Mouse (Mus musculus) neural tube, embryonic 11.5 days (tissue): Measurements from ENCODE around the gene Rasl11b. TPM values are rescaled to one million over a fixed set of nuclear protein-coding genes. Genes with fewer than 3 reads are reported as not detected.
A peak's percentile ranks its signal among the peaks of the same experiment; 100 is the strongest.

Experiments used
- ATAC-seq: fragments of 200-750 bp; cut with Nextera tagmentation; 2 replicates; pipeline ENCODE4 v1.8.0; 2017; ENCODE audit warnings: moderate number of reproducible peaks, mild to moderate bottlenecking, moderate TSS enrichment, moderate library complexity; ENCODE audit not compliant: insufficient read depth, low FRiP score, low TSS enrichment
- DNase-seq: peaks from one replicate; pipeline ENCODE4 v3.0.0-alpha.2; 2015; ENCODE audit warnings: low spot score
- H3K27ac ChIP-seq: fragments of 300-500 bp; sonication (generic); 2 replicates; pipeline ENCODE4 v1.5.1; 2014; ENCODE audit warnings: low read depth, mild to moderate bottlenecking, low read length
- H3K27me3 ChIP-seq: fragments of 300-500 bp; sonication (generic); 2 replicates; pipeline ENCODE4 v1.6.1; 2014; ENCODE audit warnings: mild to moderate bottlenecking, low read length, mixed read lengths; ENCODE audit not compliant: control insufficient read depth, insufficient read depth
- H3K36me3 ChIP-seq: fragments of 300-500 bp; sonication (generic); 2 replicates; pipeline ENCODE4 v1.6.1; 2014; ENCODE audit warnings: mild to moderate bottlenecking, low read length, moderate library complexity, mixed read lengths; ENCODE audit not compliant: control insufficient read depth, insufficient read depth
- H3K4me1 ChIP-seq: fragments of 300-500 bp; sonication (generic); 2 replicates; pipeline ENCODE4 v1.6.1; 2014; ENCODE audit warnings: low read length, mixed read lengths; ENCODE audit not compliant: control insufficient read depth, insufficient read depth
- H3K4me2 ChIP-seq: fragments of 300-500 bp; sonication (generic); 2 replicates; pipeline ENCODE4 v1.6.1; 2014; ENCODE audit warnings: low read depth, mild to moderate bottlenecking, moderate library complexity
- H3K4me3 ChIP-seq: fragments of 300-500 bp; sonication (generic); 2 replicates; pipeline ENCODE4 v1.5.1; 2014; ENCODE audit warnings: low read depth, low read length
- H3K9ac ChIP-seq: fragments of 300-500 bp; sonication (generic); 2 replicates; pipeline ENCODE4 v1.6.1; 2014; ENCODE audit warnings: mild to moderate bottlenecking, low read length
- H3K9me3 ChIP-seq: fragments of 300-500 bp; sonication (generic); 2 replicates; pipeline ENCODE4 v1.6.1; 2016; ENCODE audit warnings: low read length; ENCODE audit not compliant: control insufficient read depth
- WGBS: fragments of 180-500 bp; shearing (Covaris S2); extraction: QIAGEN DNeasy Blood & Tissue Kit; methylation state at CpG from one replicate; pipeline ENCODE4 v1.1.7; 2014; 5-methylcytosine and 5-hydroxymethylcytosine counted together
- polyA plus RNA-seq: library from polyadenylated mRNA; unstranded; fragments of >200 nt; fragmentation: Nextera tagmentation; extraction: Ambion mirVana; gene quantifications from 2 replicates; pipeline ENCODE4 v1.2.1, GENCODE M21; 2014

Gene Rasl11b
- polyA plus RNA-seq, 1 experiment from 2014 or later = 38.7 TPM

DNA sequence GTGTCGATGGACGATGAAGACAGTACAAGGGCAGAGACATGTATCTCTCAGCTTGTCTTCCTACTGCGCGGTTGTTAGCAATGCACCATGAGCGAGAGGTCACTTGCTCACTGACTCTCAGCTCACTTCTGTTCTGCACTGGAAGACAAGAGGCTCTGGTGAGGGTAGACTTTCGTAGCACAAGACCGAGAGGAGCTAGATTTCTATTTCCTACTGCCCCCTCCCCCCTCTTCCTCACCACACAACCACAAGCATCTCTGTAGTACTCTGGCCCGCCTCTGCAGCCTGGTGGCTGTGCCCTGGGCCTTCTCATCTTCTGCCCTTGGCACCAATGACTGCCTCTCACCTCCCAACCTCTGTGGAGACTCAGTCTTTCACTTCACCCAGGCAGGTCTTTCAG is 5.4 kb downstream of the Rasl11b start:
- Histone ChIP-seq H3K9me3 (0 out of 2 replicates have a peak, but pooled peaks cover 2% of the 10 kb centered on the region), H3K27ac (no peak overlapping the region), H3K4me1 (peaks cover 19% of the 10 kb centered on the region), H3K4me3 (no peak overlapping the region), H3K4me2 (no peak overlapping the region), H3K9ac (no peak overlapping the region), H3K36me3 (peaks cover 14% of the 10 kb centered on the region), H3K27me3 (no peaks in the 10 kb centered on the region)
- ATAC-seq (no peak), DNase-seq (no peak)
- WGBS = 89% methylated on average over 8 of the region's 8 CpGs

DNA sequence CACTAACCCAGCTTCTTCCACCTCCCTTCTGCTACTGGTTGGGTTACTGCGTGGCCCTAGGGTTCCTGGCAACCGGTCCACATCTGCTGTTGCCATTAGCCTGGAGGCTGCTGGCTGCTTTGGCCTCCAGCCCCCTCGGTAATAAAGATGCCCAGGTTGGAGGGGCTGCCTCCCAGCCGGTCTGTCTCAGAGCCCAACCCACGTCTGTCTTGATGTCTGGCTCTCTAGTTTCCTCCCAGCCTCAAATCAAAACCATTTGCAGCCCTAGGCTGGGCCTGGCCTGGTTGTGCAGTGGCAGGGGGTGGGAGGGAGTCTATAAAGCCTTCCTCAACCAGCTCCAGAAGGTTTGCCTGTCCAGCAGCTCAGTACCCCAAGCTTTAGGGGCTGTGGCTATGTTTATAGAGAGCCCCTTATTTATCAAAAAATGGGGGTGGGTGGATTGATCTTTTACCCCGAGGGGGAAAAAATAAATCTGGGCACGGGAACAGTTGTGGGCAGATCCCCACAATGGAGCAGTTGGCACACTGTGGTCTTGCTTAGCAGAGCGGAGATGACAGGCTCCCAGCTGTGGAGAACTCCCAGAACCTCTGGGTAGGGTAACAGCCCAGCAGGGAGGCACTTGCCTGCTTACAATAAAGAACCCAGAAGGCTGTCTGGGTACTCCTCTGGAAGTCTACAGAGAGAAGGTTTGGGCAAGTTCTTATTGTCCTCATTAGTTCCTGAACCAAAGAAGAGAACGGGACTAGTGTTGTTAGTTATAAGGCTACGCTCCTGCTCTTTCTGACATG is 6.7 kb downstream of the Rasl11b start:
- Histone ChIP-seq H3K9me3 (0 out of 2 replicates have a peak, but pooled peaks cover 2% of the 10 kb centered on the region), H3K36me3 (peaks cover 14% of the 10 kb centered on the region), H3K27me3 (no peaks in the 10 kb centered on the region), H3K4me1 (peaks cover 19% of the 10 kb centered on the region), H3K9ac (no peak overlapping the region), H3K27ac (no peak overlapping the region), H3K4me2 (no peak overlapping the region), H3K4me3 (no peak overlapping the region)
- DNase-seq (peak; percentile 33), ATAC-seq (no peak)
- 43% methylated on average over 10 of the region's 10 CpGs for WGBS

DNA sequence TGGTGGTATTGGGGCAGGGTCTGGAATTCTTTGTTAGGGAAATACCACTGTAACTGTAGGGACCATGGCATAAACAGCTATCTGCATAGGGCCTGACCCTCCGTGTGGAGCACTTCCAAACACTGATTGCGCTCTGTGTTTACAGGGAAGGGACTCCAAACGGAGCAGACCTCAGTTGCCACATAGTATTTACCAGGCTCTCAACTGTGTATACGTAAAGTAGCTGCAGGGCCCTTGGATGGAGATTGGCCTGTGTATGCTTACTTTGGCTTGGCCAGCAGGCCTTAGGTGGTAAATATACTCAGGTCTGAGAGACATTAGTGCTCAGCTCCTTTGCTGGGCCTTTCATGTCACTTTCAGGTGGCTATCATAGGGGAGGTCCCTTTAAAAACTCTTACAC is 7.4 kb downstream of the Rasl11b start:
- no peak overlapping the region for H3K4me2 ChIP-seq
- no peak overlapping the region for H3K4me3 ChIP-seq
- peaks cover 18% of the 10 kb centered on the region for H3K4me1 ChIP-seq
- H3K27me3 ChIP-seq = no peaks in the 10 kb centered on the region
- no peak overlapping the region for H3K9ac ChIP-seq
- no peak overlapping the region for H3K27ac ChIP-seq
- 88% methylated on average over 4 of the region's 4 CpGs for WGBS
- 0 out of 2 replicates have a peak, but pooled peaks cover 2% of the 10 kb centered on the region for H3K9me3 ChIP-seq
- ATAC-seq (no peak), DNase-seq (no peak)
- H3K36me3 ChIP-seq = peaks cover 14% of the 10 kb centered on the region

DNA sequence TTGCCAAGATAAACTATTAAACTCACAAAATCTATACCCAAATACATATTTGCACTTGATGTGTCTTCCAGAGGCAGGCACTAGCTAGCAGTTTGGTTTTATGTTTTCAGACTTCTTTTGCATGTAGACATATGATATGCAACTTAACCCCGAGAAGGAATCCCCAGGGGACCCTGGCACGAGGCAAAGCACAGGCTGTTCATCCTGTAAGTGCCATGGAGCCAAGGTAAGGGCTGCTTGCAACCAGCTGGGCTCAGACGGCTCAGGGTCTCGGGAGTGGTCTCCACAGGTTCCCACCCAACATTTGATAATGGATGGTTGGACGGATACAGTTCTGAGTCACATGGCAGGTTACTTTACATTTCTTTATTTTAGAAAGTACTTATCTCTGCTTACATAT is 9.4 kb downstream of the Rasl11b start:
- no peaks in the 10 kb centered on the region for H3K27me3 ChIP-seq
- peaks cover 6% of the 10 kb centered on the region; the same call in 1 of the 2 replicates for H3K36me3 ChIP-seq
- H3K4me2 ChIP-seq = no peak overlapping the region
- peaks cover 8% of the 10 kb centered on the region for H3K4me1 ChIP-seq
- H3K4me3 ChIP-seq = no peak overlapping the region
- H3K9ac ChIP-seq = no peak overlapping the region
- 0 out of 2 replicates have a peak, but pooled peaks cover 2% of the 10 kb centered on the region for H3K9me3 ChIP-seq
- ATAC-seq (no peak), DNase-seq (no peak)
- no peak overlapping the region for H3K27ac ChIP-seq
- WGBS = 62% methylated on average over 5 of the region's 5 CpGs

DNA sequence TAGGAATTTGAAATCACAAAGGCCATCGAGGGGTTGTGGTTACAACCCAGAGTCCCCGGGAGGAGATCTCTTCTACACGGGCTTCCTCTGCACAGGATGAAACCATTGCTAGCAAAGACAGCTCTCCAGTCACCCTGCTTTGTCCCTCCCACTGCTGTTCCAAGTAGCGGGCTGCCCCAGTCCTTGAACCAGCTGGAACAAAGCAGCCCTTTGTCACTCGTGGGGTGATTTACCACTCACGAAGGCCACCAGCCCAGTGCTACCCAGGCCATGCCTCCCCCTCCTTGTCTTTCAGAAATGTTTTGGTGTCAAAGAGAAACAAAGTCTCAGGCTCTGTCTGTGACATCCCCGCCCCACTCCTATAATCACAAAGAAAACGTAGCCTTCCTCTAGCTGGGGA is 10.4 kb downstream of the Rasl11b start:
- Histone ChIP-seq H3K9ac (no peak overlapping the region), H3K27ac (no peak overlapping the region), H3K4me3 (no peak overlapping the region), H3K27me3 (no peaks in the 10 kb centered on the region), H3K9me3 (0 out of 2 replicates have a peak, but pooled peaks cover 2% of the 10 kb centered on the region), H3K4me1 (peaks cover 8% of the 10 kb centered on the region), H3K4me2 (no peak overlapping the region), H3K36me3 (peaks cover 2% of the 10 kb centered on the region; the same call in 1 of the 2 replicates)
- WGBS = 18% methylated on average over 8 of the region's 8 CpGs
- ATAC-seq (peak; percentile 90), DNase-seq (peak; percentile 44)

GRCm38 (mm10) chr5:74206038-74206437 is 11.0 kb downstream of the Rasl11b start:
- ATAC-seq = no peak
- H3K27ac ChIP-seq = no peak overlapping the region
- H3K4me2 ChIP-seq = no peak overlapping the region
- no peak for DNase-seq
- H3K4me3 ChIP-seq = no peak overlapping the region
- no peaks in the 10 kb centered on the region for H3K27me3 ChIP-seq
- peaks cover 8% of the 10 kb centered on the region for H3K4me1 ChIP-seq
- peaks cover 2% of the 10 kb centered on the region; the same call in 1 of the 2 replicates for H3K36me3 ChIP-seq
- 0 out of 2 replicates have a peak, but pooled peaks cover 2% of the 10 kb centered on the region for H3K9me3 ChIP-seq
- WGBS = 82% methylated on average over 7 of the region's 7 CpGs
- no peak overlapping the region for H3K9ac ChIP-seq

DNA sequence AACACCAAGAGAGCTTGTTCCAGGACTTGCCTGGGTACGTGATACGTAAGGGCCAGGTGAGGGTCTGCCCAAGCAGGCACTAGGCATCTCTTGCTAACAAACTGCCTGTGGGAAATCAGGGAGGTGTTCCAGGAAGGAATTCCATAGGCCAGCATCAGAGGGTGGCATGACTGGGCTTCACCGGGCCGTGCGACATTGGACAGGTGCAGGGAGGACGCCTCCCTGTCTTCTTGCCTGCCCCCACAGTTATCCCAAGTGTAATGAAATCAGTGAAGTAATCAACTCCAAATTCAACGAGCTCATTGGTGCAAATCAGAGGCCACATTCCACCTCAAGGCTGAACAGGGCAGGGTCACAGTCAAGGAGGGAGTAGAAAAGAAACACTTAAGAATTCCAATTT is 11.6 kb downstream of the Rasl11b start:
- Histone ChIP-seq H3K4me2 (no peak overlapping the region), H3K36me3 (peaks cover 2% of the 10 kb centered on the region; the same call in 1 of the 2 replicates), H3K27ac (no peak overlapping the region), H3K9me3 (0 out of 2 replicates have a peak, but pooled peaks cover 2% of the 10 kb centered on the region), H3K27me3 (no peaks in the 10 kb centered on the region), H3K9ac (no peak overlapping the region), H3K4me1 (peaks cover 6% of the 10 kb centered on the region), H3K4me3 (no peak overlapping the region)
- DNase-seq (no peak), ATAC-seq (no peak)
- WGBS = 91% methylated on average over 7 of the region's 7 CpGs

- 0 out of 2 replicates have a peak, but pooled peaks cover 2% of the 10 kb centered on the region for H3K9me3 ChIP-seq
- ATAC-seq = no peak
- DNase-seq = no peak
- no peak overlapping the region for H3K27ac ChIP-seq
- no peak overlapping the region for H3K4me3 ChIP-seq
- H3K4me1 ChIP-seq = peaks cover 6% of the 10 kb centered on the region
- H3K36me3 ChIP-seq = peaks cover 2% of the 10 kb centered on the region; the same call in 1 of the 2 replicates
- H3K9ac ChIP-seq = no peak overlapping the region
- H3K27me3 ChIP-seq = no peaks in the 10 kb centered on the region
- WGBS = 81% methylated on average over 3 of the region's 3 CpGs
- no peak overlapping the region for H3K4me2 ChIP-seq
Observed at GRCm38 (mm10) chr5:74207209-74207608, 12.1 kb downstream of the Rasl11b start.

DNA sequence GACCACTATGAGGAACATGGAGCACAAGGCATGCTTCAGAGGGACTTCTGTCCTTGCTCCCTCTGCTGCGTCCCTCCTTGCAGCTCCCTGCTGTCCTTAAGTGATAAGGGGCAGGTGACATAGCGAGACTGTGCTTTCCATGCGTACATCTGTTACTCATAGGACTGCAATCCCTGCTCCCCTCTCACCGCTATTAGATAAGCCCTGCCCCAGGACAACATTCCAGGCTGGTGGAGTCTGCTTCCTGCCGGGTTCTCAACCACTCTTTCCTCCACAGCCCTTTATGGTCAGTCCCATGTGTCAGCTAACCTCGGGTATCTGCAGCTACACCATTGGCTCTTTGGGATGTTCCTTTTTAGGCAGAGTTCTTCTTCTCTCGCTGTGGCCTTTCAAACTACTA is 13.4 kb downstream of the Rasl11b start:
- Histone ChIP-seq H3K4me3 (no peak overlapping the region), H3K9ac (no peak overlapping the region), H3K4me1 (peaks cover 6% of the 10 kb centered on the region), H3K27ac (no peak overlapping the region), H3K4me2 (no peak overlapping the region), H3K36me3 (peaks cover 2% of the 10 kb centered on the region; the same call in 1 of the 2 replicates), H3K9me3 (0 out of 2 replicates have a peak, but pooled peaks cover 2% of the 10 kb centered on the region), H3K27me3 (no peaks in the 10 kb centered on the region)
- WGBS = 59% methylated on average over 7 of the region's 7 CpGs
- DNase-seq (no peak), ATAC-seq (no peak)
